Mouse (Mus musculus) neural tube, embryonic 12.5 days (tissue): Measurements from ENCODE around the gene Psg28. TPM values are rescaled to one million over a fixed set of nuclear protein-coding genes. Genes with fewer than 3 reads are reported as not detected.
A peak's percentile ranks its signal among the peaks of the same experiment; 100 is the strongest.
"Not testable (repeated sequence)": the region's sequence is repeated elsewhere in the genome, so short reads cannot be mapped to it uniquely, and the experiment has no call there.

Source experiments
- ATAC-seq: fragments of 200-750 bp; cut with Nextera tagmentation; 2 replicates; pipeline ENCODE4 v1.8.0; 2017; ENCODE audit warnings: low read depth, mild to moderate bottlenecking, moderate TSS enrichment, moderate library complexity; ENCODE audit not compliant: low FRiP score
- H3K27ac ChIP-seq: fragments of 300-500 bp; sonication (generic); 2 replicates; pipeline ENCODE4 v1.5.1; 2016
- H3K27me3 ChIP-seq: fragments of 300-500 bp; sonication (generic); replicated peaks from 2 replicates; pipeline ENCODE4 v1.6.1; 2016; ENCODE audit warnings: mild to moderate bottlenecking
- H3K36me3 ChIP-seq: fragments of 300-500 bp; sonication (generic); 2 replicates; pipeline ENCODE4 v1.6.1; 2016; ENCODE audit warnings: mild to moderate bottlenecking
- H3K4me1 ChIP-seq: fragments of 300-500 bp; sonication (generic); 2 replicates; pipeline ENCODE4 v1.6.1; 2016
- H3K4me2 ChIP-seq: fragments of 300-500 bp; sonication (generic); replicated peaks from 2 replicates; pipeline ENCODE4 v1.6.1; 2016; ENCODE audit warnings: mild to moderate bottlenecking
- H3K4me3 ChIP-seq: fragments of 300-500 bp; sonication (generic); 2 replicates; pipeline ENCODE4 v1.5.1; 2016
- H3K9ac ChIP-seq: fragments of 300-500 bp; sonication (generic); 2 replicates; pipeline ENCODE4 v1.6.1; 2016; ENCODE audit warnings: mild to moderate bottlenecking
- H3K9me3 ChIP-seq: fragments of 300-500 bp; sonication (generic); 2 replicates; pipeline ENCODE4 v1.6.1; 2016; ENCODE audit warnings: mild to moderate bottlenecking
- WGBS: fragments of 180-500 bp; shearing (Covaris S2); methylation state at CpG from one replicate; pipeline ENCODE4 v1.1.7; 2016; 5-methylcytosine and 5-hydroxymethylcytosine counted together
- microRNA-seq: library from miRNA; unstranded; fragments of <30 nt; microRNA quantifications from one replicate; pipeline ENCODE4, GENCODE M21; 2017
- polyA plus RNA-seq: library from polyadenylated mRNA; unstranded; fragments of >200 nt; fragmentation: Nextera tagmentation; extraction: Ambion mirVana; gene quantifications from 2 replicates; pipeline ENCODE4 v1.2.1, GENCODE M21; 2016

The Psg28 gene
- polyA plus RNA-seq, result not detected in 2 replicates

DNA sequence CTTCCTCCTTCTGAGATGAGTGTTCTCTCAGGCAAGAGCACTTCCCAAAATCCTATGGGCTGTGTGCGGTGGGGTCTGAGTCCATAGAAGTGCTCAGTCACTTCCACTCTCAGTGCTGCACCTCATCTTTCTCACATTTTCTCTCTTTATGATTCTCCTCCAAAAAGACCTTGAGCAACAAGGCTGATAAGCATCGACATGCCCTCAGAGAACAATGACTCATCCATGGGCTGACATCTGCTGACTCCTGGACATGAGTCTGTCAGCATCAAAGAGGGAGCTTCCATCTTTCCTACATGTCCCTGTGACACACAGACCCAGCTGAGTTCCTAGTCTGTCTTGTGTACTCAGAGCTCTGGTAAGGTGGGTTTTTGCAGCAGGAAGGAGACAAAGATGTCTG is at the start of gene Psg28:
Gene Psg28, minus strand, starts transcription at position 101 of the 400 bp plus-strand sequence.
- H3K9ac ChIP-seq, ATAC-seq, H3K36me3 ChIP-seq, H3K27me3 ChIP-seq, H3K4me2 ChIP-seq, H3K4me1 ChIP-seq, H3K27ac ChIP-seq, H3K4me3 ChIP-seq: not testable (repeated sequence)
- WGBS, result 79% methylated on average over 2 of the region's 2 CpGs
- H3K9me3 ChIP-seq, result peaks cover 11% of the 10 kb centered on the region; the same call in 1 of the 2 replicates

DNA sequence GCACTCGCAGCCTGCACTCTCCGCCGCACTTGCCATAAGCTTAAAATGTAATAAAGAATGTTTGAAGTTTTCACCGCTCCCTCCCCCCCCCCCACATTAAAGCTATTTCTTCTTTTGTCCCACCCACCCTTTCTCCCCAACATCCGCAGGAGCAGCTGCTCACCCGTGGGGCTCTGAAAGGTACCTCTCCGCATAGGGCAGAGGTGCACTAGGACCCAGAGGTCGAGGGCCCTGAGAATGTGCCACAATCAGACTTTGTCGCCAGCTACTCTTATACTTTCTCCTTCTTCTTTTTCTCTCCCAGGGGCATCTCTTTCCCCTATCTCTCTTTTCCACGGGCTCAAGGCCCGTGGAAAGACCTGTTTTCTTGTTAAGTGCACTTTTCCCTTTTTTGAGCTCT is 28.4 kb downstream of the Psg28 start:
- Histone ChIP-seq H3K4me3 (no peak overlapping the region), H3K9me3 (peaks cover 18% of the 10 kb centered on the region), H3K27ac (no peak overlapping the region), H3K27me3 (no peaks in the 10 kb centered on the region), H3K4me1 (no peaks in the 10 kb centered on the region), H3K4me2 (no peak overlapping the region), H3K36me3 (no peaks in the 10 kb centered on the region), H3K9ac (no peak overlapping the region)
- no peak for ATAC-seq
- 41% methylated on average over 11 of the region's 11 CpGs for WGBS

DNA sequence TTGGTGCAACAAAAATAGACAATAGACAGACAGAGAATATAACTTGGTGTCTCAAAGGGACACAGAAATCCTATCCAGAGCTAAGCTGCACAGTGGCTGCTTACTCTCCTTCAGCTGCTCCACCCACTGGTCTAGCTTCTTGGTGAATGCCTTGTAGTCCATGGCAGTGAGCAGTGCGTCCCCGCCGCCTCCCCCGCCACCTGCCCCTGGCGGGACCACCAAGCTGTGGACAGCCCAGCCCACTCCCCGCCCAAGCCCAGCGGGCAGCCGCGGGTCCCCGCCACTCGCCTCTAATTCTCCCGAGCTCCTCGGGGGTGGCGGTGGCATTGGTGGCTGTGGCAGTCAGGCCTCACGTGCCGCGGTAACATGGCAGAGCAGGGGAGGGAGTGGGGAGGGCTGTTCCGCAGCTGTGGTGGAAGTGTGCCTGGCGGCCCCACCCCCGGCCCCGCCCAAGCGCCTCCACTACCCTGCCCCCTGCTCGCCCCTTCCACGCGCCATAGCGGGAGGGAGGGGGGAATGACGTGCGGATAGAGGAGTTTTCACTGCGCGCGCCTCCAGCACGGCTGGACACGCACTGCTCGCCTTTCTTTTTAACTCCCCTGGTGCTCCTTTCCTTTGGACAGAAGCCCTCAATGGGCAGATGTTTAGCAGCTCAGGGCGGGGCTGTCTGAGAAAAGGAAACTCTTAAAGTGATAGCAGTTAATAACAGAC is 29.2 kb downstream of the Psg28 start:
- peak; percentile 56 for ATAC-seq
- no peak overlapping the region for H3K9ac ChIP-seq
- H3K4me1 ChIP-seq, result no peaks in the 10 kb centered on the region
- no peaks in the 10 kb centered on the region for H3K27me3 ChIP-seq
- H3K4me2 ChIP-seq, result no peak overlapping the region
- peak overlapping the region; percentile 18; the same call in 1 of the 2 replicates for H3K4me3 ChIP-seq
- WGBS, result 42% methylated on average over 35 of the region's 35 CpGs
- H3K9me3 ChIP-seq, result peaks cover 14% of the 10 kb centered on the region
- H3K36me3 ChIP-seq, result no peaks in the 10 kb centered on the region
- H3K27ac ChIP-seq, result no peak overlapping the region

DNA sequence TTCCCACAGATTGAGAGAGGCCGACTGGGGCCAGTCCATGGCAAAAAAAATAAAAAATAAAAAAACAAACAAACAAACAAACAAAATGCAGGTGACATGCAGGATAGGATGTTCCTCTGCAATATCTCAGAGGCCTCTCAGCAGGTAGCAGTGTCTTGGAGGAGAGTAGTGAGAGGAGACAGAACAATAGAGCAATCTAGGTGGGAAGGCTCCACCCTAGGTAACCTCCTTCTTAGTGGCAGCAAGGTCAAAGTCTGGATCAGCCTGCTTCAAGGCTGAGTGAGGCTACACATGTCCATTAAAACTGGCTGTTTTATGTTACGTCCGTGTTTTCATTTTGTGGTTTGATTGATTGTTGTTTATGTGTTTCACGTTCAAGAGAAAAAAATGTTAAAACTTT is 40.4 kb downstream of the Psg28 start:
- WGBS, result 78% methylated on average over 4 of the region's 4 CpGs
- not testable (repeated sequence) for ATAC-seq, H3K9ac ChIP-seq, H3K4me1 ChIP-seq, H3K27ac ChIP-seq, H3K36me3 ChIP-seq, H3K4me2 ChIP-seq, H3K4me3 ChIP-seq, H3K27me3 ChIP-seq
- H3K9me3 ChIP-seq, result peaks cover 25% of the 10 kb centered on the region

DNA sequence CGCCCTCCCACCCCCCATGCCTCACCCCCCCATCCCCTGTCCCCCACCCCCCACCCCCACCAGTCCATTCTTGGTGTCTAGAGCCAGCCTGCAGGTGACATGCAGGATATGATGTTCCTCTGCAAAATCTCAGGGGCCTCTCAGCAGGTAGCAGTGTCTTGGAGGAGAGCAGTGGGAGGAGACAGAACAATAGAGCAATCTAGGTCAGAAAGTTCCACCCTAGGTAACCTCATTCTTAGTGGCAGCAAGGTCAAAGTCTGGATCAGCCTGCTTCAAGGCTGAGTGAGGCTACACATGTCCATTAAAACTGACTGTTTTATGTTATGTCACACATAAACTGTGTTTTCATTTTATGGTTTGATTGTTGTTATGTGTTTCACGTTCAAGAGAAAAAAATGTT is 53.5 kb downstream of the Psg28 start:
- H3K27ac ChIP-seq, result no peak overlapping the region
- no peaks in the 10 kb centered on the region for H3K4me1 ChIP-seq
- no peak overlapping the region for H3K4me3 ChIP-seq
- ATAC-seq, result no peak
- no peaks in the 10 kb centered on the region for H3K27me3 ChIP-seq
- WGBS, result 73% methylated on average over 1 of the region's 2 CpGs
- no peaks in the 10 kb centered on the region for H3K36me3 ChIP-seq
- H3K4me2 ChIP-seq, result no peak overlapping the region
- H3K9ac ChIP-seq, result no peak overlapping the region
- H3K9me3 ChIP-seq, result peaks cover 41% of the 10 kb centered on the region

Small RNA genes lying within 50 kb of the gene (microRNA-seq; reads per million reads assigned to microRNA genes)
- not detected for gene Gm24715

Other genes starting within 250 kb of the Psg28 start
- gene Mill1, start 186.7 kb downstream of the Psg28 start, polyA plus RNA-seq, result not detected in 2 replicates
- not detected in 2 replicates for gene Psg18, start 77.0 kb downstream of the Psg28 start, polyA plus RNA-seq
- not detected in 2 replicates for gene Psg26, start 52.1 kb upstream of the Psg28 start, polyA plus RNA-seq
- gene Psg25, start 100.2 kb upstream of the Psg28 start, polyA plus RNA-seq, result 0.06 TPM in 1 of 2 replicates, not detected in the other
- gene Psg27, start 135.3 kb upstream of the Psg28 start, polyA plus RNA-seq, result not detected in 2 replicates
- not detected in 2 replicates for gene Psg23, start 184.5 kb upstream of the Psg28 start, polyA plus RNA-seq
- gene Psg21, start 224.7 kb upstream of the Psg28 start, polyA plus RNA-seq, result not detected in 2 replicates